Mouse (Mus musculus) embryonic fibroblast, embryonic 13.5 days (primary cell): ENCODE data around the gene Gpr180.

Source experiments
- CTCF ChIP-seq: IDR thresholded peaks from 2 replicates; pipeline ENCODE4 v1.5.1; 2011; ENCODE audit warnings: mild to moderate bottlenecking, control low read depth, low read length, moderate library complexity, borderline replicate concordance; ENCODE audit not compliant: insufficient read depth
- POLR2A ChIP-seq: IDR thresholded peaks from 2 replicates; pipeline ENCODE4 v1.6.1; 2011; ENCODE audit warnings: low read depth, mild to moderate bottlenecking, control low read depth, low read length, moderate library complexity

GRCm38 (mm10) chr14:118168776-118169175 is 31.8 kb downstream of the Gpr180 start:
- TF ChIP-seq CTCF (no peak), POLR2A (no peak)
